Mouse (Mus musculus): ENCODE results near the gene Gjd3.

Gene Gjd3

GRCm38 (mm10) chr11:98981289-98981996 lies 1.4 kb downstream of the Gjd3 start:
- in situ Hi-C loops (cut with MboI, MseI): no loop called here

DNA sequence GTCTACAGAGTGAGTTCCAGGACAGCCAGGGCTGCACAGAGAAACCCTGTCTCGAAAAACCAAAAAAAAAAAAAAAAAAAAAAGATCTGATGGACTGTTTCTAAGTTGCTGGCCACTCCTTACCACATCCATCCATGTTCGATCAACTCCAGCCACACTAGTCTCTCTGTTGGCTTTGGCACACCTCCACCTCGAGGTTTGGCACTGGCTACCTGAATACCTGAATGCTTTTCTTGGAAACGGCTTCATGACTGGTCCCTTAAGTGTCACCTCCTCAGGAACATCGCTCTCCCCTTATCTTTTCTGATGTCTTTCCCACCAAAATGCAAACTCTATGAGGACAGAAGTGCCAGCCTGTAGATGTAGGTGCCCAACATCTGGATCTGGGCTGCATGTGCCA lies 3.5 kb downstream of the Gjd3 start:
- in situ Hi-C loops (cut with MboI, MseI): no loop called here

GRCm38 (mm10) chr11:98978526-98979148 lies 4.2 kb downstream of the Gjd3 start:
- in situ Hi-C loops (cut with MboI, MseI): no loop called here

GRCm38 (mm10) chr11:98974871-98975719 lies 7.7 kb downstream of the Gjd3 start:
- in situ Hi-C loops (cut with MboI, MseI): loop anchor here (5.0 kb wide), 1 partner anchor 48 kb away; the partner anchor contains the start of gene Rara

- in situ Hi-C loops (cut with MboI, MseI): loop anchor here (5.0 kb wide), 1 partner anchor 47 kb away; the partner anchor contains the start of gene Rara
These were observed 8.6 kb downstream of the Gjd3 start for GRCm38 (mm10) chr11:98974213-98974612.

DNA sequence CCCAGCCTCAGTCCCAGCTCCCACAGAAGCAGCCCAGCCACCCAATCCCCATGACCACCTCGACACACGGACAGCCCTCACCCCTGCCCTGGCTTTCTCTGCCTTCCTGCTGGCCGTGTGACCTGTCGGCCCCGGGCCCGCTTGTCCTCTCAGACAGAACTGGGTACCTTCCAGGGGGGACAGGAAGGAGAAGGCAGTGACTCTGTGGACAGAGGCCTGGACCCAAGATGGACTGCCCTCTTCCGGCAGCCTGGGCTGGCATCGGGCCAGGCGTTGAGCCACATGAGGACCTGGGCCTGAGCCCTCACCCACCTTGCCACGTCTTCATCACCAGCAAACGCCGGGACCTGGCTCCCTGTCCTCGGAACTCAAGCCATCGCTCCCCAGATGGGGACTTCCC lies 9.2 kb downstream of the Gjd3 start:
- in situ Hi-C loops (cut with MboI, MseI): loop anchor here (5.0 kb wide), 1 partner anchor 46 kb away; the partner anchor contains the start of gene Rara

GRCm38 (mm10) chr11:98972801-98973360 lies 9.9 kb downstream of the Gjd3 start:
- in situ Hi-C loops (cut with MboI, MseI): loop anchor here (5.0 kb wide), 1 partner anchor 46 kb away; the partner anchor contains the start of gene Rara

GRCm38 (mm10) chr11:98972215-98972614 lies 10.6 kb downstream of the Gjd3 start:
- in situ Hi-C loops (cut with MboI, MseI): loop anchor here (5.0 kb wide), 1 partner anchor 45 kb away; the partner anchor contains the start of gene Rara

DNA sequence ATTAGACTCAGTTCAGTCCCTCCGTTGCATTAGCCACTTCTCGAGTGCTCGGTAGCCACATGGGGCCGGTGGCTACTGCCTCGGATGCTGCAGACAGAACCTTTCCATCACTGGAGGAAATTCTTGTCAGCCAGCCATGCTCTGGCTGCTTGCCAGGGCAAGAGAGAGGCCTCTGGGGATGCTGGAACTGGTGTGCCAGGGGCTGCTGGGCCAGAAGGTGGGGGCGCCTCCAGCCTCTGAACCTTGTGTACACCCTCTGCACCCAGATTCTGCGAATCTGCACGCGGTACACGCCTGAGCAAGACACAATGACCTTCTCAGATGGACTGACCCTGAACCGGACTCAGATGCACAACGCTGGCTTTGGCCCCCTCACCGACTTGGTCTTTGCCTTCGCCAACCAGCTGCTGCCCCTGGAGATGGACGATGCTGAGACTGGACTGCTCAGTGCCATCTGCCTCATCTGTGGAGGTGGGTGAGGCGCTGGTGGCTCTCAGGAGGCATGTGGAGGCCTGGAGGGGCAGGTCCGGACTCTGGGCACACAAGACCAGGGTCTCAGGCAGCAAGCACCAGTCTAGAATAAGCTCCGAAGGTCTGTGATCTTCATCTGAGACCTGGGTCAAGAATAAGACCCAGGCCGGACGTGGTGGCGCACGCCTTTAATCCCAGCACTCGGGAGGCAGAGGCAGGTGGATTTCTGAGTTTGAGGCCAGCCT lies 11.3 kb downstream of the Gjd3 start:
- in situ Hi-C loops (cut with MboI, MseI): loop anchor here (5.0 kb wide), 1 partner anchor 44 kb away; the partner anchor contains the start of gene Rara

- in situ Hi-C loops (cut with MboI, MseI): loop anchor here (5.0 kb wide), 1 partner anchor 43 kb away; the partner anchor contains the start of gene Rara
These were observed 12.5 kb downstream of the Gjd3 start for GRCm38 (mm10) chr11:98970191-98970925.

- in situ Hi-C loops (cut with MboI, MseI): no loop called here
These were observed 13.3 kb downstream of the Gjd3 start for GRCm38 (mm10) chr11:98969496-98969927.

GRCm38 (mm10) chr11:98968716-98969495 lies 13.9 kb downstream of the Gjd3 start:
- in situ Hi-C loops (cut with MboI, MseI): no loop called here

DNA sequence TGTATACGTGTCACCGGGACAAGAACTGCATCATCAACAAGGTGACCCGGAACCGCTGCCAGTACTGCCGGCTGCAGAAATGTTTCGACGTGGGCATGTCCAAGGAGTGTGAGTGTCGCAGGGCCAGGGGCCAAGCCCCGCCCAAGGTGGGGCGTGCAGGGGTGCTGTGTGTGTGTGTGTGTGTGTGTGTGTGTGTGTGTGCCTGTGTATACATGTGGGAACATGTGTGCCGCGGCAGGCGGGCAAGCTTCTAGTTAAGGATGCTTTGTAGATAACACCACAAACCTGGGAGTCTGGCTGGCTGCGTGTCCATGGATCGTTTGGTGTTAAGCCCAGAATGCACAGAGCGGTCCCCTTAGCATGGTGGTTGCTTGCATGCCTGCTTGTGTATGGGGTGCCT lies 14.7 kb downstream of the Gjd3 start:
- in situ Hi-C loops (cut with MboI, MseI): no loop called here

GRCm38 (mm10) chr11:98966499-98967141 lies 16.2 kb downstream of the Gjd3 start:
- in situ Hi-C loops (cut with MboI, MseI): no loop called here

GRCm38 (mm10) chr11:98965416-98966077 lies 17.3 kb downstream of the Gjd3 start:
- in situ Hi-C loops (cut with MboI, MseI): no loop called here

DNA sequence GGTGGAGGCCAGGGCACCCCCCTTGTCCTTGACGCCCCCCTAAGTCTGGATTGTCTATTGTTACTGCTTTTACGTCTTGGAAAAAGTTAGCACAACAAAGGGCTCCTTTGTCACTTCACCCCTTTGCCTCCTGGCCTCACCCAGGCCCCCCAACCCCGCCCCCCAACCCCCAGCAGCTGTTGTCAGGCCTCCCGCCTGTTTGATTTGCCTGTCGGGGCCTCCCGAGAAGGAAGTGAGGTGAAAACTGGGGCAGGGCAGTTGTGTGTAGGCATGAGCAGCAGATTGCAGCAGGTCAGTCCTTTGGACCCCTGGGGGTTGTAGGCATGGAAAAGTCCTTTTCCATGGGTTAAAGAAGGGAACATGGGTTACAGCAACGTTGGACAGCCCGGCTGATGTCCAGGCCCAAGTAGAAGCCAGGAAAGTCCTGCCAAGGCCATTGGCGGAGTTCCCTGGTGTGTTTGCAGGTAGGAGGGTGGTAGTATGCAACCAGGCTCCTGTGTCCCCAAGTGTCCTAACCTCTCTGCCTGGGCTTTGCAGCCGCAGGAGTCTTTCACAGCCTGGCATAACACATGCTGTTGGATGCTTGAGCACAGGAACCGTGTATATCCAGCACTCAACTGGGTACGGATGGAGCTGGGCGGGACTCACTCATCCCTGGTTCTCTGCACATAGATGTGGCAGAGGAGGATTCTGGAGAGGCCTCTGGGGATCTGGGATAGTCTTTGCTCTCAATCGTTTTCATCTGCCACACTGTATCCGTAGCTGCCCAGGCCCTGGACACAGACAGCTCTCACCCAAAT lies 18.0 kb downstream of the Gjd3 start:
- in situ Hi-C loops (cut with MboI, MseI): no loop called here

DNA sequence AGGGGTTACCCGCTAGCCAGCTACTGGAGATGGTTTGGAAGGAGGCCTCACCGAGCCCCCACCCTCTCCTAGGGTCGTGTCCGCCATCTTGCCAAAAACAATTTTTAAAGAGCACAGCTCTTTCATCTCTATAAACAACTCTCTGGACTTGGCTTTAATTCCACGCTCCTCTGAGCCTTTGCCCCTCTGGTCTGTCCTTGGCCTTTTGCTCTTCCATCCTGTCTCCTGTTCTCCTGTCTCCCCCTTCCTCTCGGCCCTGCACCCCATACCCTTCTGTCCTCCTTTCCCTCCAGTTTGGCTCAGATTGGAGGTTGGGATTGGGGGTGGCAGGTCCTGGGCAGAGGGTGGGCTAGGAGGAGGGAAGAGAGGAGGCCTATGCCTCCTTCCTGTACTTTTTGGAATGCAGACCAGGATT lies 18.6 kb downstream of the Gjd3 start:
- in situ Hi-C loops (cut with MboI, MseI): no loop called here

All from T-helper 2 cell (primary cell).